Mouse (Mus musculus) thymus, postnatal 0 days (tissue): Measurements from ENCODE around the gene Pla2g4f. TPM values are rescaled to one million over a fixed set of nuclear protein-coding genes. Genes with fewer than 3 reads are reported as not detected.
A peak's percentile ranks its signal among the peaks of the same experiment; 100 is the strongest.

ENCODE experiments used
- DNase-seq: peaks from one replicate; pipeline ENCODE4 v3.0.0-alpha.2; 2015; ENCODE audit warnings: low spot score
- polyA plus RNA-seq: library from polyadenylated mRNA; unstranded; fragments of >200 nt; fragmentation: Nextera tagmentation; extraction: Ambion mirVana; gene quantifications from 2 replicates; pipeline ENCODE4 v1.2.1, GENCODE M21; 2015

Gene Pla2g4f
- polyA plus RNA-seq, 1 experiment from 2014 or later = 0.30 TPM

DNA sequence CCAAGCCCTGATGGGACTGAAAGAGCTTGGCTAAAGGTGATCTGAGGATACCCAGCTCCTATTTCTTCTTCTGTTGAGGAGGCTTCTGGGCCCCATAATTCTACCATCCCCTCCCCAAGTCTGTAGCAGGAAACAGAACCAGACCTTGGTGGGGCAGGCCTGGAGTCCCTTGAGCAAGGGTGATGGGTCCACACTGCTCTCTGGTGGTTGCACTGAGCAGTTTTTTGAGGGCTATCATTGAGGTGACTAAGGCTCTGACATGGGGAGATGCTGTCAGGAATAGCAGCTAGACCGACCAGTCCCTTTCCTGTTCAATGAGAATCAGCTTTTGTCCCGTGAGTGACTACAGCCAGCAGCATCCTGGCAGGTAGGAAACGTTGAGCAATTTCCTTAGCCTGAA is 32.7 kb downstream of the Pla2g4f start:
- DNase-seq = peak; percentile 6

GRCm38 (mm10) chr2:120279961-120280360 is 34.0 kb downstream of the Pla2g4f start:
- DNase-seq = peak; percentile 30

DNA sequence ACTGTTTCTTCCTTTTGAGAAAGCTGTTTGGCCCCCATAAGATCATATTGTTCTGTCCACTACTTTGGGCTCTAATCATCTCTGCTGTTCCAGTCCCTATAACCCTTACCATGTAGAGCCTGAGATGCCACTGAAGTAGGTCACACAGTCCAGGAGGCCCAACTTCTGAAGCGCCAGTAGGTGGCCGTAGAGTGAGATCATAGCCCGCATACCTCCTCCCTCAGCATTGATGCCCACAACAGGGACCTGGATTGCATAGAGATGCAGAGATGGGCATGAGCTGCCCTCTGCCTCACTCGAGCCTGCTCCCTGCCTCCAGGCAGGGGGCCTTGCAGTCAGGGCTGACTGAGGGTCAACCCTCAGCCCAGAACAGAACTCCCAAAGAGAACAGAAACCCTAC is 37.0 kb downstream of the Pla2g4f start:
- DNase-seq = no peak

DNA sequence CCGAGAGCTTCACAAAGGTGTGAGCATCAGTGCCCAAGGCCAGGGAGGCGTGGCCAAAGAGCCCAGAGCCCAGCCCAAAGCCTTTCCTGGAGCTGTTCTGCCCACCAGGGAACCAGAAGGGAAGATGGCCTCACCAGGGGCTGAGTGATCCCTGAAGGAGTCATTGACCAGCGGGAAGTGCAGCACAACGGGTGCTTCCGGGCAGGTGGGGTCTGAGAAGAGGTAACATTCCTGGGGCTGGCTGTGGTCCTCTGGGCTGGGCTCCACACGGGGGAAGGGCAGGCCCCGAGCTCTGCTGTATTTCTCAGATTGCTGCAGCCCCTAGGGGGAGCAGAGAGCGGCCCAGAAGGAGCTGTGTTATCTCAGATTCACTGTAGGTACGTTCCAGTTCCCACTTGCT is 45.3 kb downstream of the Pla2g4f start:
- DNase-seq = peak; percentile 12

- no peak for DNase-seq
Measured at GRCm38 (mm10) chr2:120265523-120265922, 48.4 kb downstream of the Pla2g4f start.

DNA sequence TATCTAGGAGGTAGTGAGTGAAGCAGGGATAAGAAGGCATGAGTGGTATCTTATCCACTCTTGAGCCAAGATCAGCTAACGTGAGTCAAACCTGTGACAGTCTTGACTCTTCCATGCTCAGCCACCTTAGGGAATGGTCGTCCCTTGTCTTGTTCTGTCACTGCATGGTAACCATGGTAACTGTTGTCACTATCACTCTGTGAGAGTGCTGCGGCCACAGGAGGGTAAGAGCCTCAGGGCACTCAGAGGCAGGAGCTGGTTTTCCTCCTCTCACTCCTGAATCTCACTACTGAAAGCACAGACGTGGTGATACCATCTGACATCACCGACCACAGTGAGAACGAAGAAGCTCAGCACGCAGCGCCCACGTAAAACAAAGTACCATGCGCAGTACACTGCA is 49.1 kb downstream of the Pla2g4f start:
- no peak for DNase-seq

GRCm38 (mm10) chr2:120262876-120263275 is 51.1 kb downstream of the Pla2g4f start:
- DNase-seq = no peak

DNA sequence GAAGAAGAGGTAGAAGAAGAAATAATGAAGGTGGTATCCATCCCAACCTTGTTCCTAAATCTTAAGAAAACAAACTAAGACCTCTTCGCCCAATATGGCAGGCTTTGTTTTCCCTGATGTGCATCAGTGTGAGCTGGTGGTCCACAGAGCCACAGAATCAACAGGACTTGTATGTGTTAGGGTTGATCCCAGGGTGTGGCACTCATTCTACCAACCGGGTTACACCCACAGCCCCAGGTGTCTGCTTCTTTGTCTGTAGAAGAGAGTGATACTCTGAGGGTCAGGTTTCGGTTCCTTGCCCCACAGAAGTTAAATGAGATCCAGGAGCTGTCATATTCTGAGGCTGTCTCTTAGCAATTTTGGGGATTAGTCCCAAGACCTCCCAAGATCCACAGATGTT is 52.6 kb downstream of the Pla2g4f start:
- DNase-seq = no peak

- no peak for DNase-seq
Measured at GRCm38 (mm10) chr2:120256259-120256658, 57.7 kb downstream of the Pla2g4f start.

GRCm38 (mm10) chr2:120252644-120253043 is 61.3 kb downstream of the Pla2g4f start:
- no peak for DNase-seq

Other genes with a start within 250 kb of the Pla2g4f start
- gene Ehd4, start 159.6 kb downstream of the Pla2g4f start, polyA plus RNA-seq = 33.4 and 34.5 TPM in 2 replicates
- 0.09 TPM in 2 replicates for gene Pla2g4e, start 68.8 kb downstream of the Pla2g4f start, polyA plus RNA-seq
- gene Pla2g4d, start 25.0 kb downstream of the Pla2g4f start, polyA plus RNA-seq = 0.08 and 0.13 TPM in 2 replicates
- gene Vps39, start 39.0 kb upstream of the Pla2g4f start, polyA plus RNA-seq = 25.4 and 25.7 TPM in 2 replicates
- gene Ganc, start 89.7 kb upstream of the Pla2g4f start, polyA plus RNA-seq = 24.1 and 31.9 TPM in 2 replicates
- 21.7 and 26.1 TPM in 2 replicates for gene Tmem87a, start 89.9 kb upstream of the Pla2g4f start, polyA plus RNA-seq
- 90.9 and 99.1 TPM in 2 replicates for gene Capn3, start 141.9 kb upstream of the Pla2g4f start, polyA plus RNA-seq
- 50.0 and 59.5 TPM in 2 replicates for gene Zfp106, start 249.7 kb upstream of the Pla2g4f start, polyA plus RNA-seq